Mouse (Mus musculus) liver, adult (tissue): Measurements from ENCODE around the gene Olfr160.

ENCODE experiments used
- GATA4 ChIP-seq: IDR thresholded peaks from 2 replicates; pipeline ENCODE4 v1.6.1; 2014; ENCODE audit warnings: mild to moderate bottlenecking, low read length; ENCODE audit not compliant: insufficient replicate concordance

Olfr160 gene

DNA sequence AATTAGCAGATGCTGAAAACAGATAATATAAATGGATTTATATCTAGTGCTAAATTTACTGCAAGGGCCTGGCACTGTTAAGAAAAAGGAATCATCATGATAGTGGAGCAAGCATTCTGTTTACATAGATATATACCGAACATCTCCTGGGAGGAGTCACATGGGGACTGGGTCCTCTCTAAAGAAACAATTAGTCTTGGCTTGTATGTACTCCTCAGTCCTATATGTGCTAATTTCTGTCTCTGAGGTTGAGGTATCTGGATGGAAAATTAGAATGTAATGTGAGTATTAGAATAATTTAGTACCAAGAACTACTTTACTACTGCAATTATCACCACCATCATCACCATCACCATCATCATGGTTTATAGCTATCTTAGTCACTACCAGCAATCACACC, at the start of gene Olfr160:
TSS of gene Olfr160 (minus strand) at position 101 of the 400 bp plus-strand sequence.
- no peak for TF ChIP-seq GATA4

DNA sequence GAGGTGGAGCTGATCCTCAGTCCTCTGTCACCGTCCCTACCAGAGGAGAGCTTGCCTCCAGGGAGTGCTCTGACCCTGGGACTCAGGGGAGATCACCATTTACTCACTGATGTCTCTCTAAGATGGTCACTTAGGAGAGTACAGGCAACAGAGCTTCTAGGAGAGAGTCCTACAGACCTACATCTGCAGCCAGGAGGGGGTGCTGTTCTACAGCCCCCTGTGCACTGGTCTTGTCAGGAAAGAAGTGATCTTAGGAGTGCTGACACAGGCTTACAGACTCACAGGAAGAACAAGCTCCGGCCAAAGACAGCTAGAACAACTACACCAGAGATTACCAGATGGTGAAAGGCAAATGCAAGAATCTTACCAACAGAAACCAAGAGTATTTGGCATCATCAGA, 46.5 kb upstream of the Olfr160 start:
- no peak for TF ChIP-seq GATA4

DNA sequence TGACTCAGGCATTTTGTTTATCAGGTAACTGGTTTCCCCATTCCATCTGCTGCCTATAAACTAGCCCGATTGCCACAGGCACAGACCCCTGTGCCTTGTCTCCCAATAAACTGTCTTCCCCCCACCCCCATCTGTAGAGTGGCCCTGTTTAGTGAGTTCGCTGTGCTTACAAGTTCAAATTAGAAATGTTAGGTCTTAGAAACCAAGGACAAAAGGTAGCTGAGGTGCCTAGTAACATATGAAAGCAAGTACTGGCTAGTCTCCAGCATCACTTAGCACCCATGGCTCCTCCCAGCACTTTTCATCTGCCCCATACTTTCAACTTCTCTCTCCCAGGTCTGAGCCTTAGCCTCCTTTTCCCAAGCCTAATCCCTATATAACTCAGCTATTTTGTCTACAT, 45.7 kb upstream of the Olfr160 start:
- TF ChIP-seq GATA4: no peak

DNA sequence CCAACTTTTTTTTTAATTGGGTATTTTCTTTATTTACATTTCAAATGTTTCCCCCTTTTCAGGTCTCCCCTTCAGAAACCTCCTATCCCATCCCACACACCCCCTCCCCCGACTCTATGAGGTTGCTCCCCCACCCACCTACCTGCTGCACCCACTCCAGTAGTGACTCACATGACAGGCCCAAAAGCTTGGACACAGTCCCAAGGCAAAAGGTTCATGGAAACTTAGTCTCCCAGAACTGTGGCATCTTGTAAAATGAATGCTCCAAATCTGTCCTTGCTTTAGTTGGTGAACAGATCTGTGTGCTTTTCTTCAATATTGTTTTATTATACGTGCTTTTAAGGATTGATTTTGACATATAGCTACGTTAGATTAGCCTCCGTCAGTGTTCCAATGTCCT, 36.0 kb upstream of the Olfr160 start:
- no peak for TF ChIP-seq GATA4

DNA sequence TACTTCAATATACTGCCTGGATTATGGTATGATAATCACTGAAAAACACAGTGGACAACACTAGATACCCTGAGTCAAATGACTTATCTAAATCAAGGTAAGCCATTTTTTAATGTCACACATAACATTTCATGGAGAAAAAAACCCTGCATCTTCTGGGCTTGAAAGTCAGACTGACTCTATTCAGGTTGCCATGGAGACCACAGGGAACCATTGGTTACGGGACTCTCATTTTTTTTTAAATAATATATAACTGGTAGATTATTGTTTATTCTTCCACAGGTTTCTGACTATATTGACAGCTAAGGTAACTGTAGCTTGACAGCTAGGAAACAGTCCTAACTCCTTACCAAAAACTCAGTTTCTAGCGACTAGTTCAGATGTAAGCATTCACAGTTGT, 35.4 kb upstream of the Olfr160 start:
- TF ChIP-seq GATA4: no peak

DNA sequence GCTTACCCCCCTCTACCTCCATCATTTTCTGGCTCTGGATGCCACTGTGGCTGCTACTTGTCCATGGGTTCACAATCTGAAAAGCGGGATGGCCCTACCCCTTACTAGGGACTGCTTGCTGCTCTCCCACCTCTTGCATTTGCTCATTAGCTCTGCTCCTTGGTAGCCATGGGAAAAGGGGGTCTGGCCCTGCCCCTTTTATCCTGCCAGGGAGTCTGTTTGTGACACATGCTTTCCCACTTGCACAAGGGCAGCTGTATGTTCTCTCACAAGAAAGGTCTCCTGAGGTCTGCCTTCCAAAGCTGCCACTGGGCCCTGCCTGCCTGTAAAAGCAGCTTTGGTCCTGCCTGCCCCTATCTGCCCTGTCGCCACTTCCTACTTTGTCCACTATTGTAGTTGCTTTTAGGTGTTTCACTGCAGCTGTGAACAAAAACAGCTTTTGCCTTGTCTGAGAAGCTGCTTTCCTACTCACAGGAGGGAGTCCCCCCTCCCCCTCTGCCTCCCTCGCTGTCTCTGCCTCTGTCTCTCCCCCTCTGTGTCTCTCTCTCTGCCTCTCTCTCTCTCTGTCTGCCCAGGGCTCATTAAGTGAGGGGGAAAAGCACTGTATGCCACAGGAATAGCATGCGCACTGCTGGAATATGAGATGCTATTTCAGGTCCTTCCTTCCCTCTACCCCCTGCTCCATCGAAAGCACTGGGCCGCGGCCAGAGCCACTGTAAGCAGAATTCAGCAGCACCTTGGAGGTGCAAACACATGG, 34.4 kb upstream of the Olfr160 start:
- no peak for TF ChIP-seq GATA4

DNA sequence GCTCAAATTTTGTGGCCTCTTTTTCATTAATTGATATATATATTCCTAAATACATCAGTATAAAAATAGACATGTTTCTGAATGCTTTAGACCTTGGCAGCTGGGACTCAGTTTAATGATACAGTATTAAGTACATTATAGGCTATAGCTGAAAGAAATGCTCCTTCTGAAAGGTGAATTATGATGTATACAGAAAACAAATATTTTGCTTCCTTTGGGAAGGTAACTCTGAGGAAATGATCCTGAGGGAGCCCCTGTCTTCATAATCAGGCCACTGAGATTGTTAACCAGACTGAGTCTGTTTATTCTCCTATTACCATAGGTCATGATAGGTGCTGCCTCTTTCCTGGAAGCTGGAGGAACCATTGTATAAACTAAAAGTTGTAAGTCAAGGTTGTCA, 28.8 kb upstream of the Olfr160 start, which contains the start of gene Olfr874:
TSS of gene Olfr874 (plus strand) at position 301 of the 400 bp plus-strand sequence.
- no peak for TF ChIP-seq GATA4

DNA sequence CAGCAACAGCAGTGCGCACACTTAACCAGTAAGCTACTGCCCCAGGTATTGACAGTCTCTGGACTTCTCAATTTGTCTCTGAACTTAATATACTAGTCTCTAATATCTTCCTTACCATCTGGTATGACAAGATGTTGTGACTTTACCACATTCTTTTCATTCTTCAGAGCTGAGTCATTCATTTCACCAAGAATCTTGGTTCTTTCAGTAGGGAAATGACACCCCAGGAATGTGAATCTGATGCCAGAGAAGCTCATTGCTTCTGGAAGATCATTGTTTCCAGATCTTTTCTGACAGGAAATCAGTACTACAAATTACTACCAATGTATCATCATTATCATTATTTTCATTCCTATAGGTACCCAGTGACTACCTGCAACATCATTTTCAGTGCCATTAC, 18.3 kb upstream of the Olfr160 start:
- TF ChIP-seq GATA4: no peak

DNA sequence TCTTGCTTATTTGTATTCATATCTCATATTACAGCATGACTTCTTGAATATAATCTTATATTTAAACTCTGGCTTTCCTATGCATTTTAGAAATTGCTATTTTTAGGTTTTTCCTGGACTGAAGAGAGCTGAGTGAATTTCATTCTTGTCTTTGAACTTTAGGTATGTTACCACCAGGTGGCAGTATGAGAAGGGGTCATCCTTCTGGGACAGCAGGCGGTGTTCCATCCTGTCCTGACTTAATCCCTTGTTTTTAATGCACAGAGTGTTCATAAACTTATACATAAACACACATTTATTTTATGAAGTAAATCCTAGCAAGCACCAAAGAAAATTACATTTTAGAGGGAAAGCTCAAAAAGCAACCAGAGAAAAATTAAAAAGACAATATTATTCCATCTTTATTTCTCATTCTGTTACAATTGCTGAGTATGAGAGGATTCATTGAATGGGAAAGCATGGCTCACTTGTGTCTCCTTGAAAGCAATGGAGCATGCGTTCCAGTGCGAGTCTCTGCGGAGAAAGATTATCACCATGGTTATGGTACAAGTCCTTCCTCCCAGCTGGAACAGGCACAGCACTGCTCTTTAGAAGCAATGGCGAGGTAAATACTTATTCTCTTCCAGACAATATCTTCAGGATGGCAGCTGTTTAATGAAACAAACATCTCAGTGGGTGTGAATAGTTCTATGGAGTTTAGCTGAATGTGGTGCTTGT, 25.9 kb downstream of the Olfr160 start:
- TF ChIP-seq GATA4: no peak

DNA sequence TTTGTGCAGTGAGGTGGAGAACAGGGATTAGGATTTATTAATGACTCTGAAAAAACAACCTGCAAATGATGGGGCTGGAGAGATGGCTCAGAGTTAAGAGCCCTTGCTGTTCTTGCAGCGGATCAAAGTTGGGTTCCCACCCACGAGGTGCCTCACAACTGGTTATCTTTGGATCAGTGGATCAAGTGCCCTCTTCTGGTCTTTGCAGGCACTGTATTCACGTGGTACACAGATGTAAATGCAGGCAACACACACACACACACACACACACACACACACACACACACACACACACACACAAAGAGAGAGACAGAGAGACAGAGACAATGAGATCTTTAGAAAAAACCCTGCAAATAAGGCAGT, 28.1 kb downstream of the Olfr160 start:
- no peak for TF ChIP-seq GATA4

DNA sequence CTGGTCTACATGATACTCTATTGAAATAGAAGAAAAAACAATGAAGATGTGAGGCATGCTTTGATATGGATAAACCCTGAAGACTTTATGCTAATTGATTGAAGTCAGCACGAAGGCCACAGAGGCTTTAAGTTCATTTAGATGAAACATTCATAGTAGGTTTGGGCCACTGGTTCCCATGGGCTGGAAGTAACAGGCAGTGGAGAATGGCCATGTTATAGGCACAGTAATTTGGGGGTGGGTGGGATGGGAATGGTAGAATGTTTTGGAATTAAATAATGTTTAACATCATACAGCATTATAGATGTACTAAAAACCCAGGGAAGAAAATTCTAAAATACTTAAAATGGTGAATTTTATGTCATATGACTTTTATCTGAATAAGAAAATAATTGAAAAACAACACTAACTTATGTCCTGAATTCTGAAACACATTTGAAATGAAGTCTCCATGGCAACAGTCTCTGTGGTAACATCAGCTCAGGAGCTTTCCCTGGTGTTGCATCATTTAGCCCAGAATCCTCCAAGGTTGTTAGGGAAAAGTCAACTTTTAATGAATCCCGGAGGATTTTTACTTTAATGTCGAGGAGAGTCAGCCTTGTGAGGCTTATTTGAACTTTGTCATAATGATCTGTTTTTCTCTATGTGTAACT, 28.6 kb downstream of the Olfr160 start:
- TF ChIP-seq GATA4: no peak

DNA sequence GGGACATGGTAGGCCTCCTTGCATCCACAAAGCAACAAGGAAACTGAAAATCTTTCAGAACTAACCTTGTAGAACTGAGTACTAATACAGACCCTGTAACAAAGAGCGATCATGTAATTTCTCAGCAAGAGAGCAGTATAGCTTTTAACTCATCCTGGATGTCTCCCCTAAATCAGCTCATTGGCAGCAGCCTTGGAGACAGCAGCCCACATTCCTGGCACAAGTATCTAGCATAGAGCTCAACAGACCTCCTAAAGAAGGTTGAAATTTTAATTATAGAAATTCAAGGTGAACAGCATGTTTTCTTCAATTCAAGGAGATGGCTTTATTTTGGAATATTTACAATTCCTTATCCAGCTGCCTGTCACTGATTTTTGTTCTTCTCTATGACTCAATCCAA, 34.9 kb downstream of the Olfr160 start:
- no peak for TF ChIP-seq GATA4

DNA sequence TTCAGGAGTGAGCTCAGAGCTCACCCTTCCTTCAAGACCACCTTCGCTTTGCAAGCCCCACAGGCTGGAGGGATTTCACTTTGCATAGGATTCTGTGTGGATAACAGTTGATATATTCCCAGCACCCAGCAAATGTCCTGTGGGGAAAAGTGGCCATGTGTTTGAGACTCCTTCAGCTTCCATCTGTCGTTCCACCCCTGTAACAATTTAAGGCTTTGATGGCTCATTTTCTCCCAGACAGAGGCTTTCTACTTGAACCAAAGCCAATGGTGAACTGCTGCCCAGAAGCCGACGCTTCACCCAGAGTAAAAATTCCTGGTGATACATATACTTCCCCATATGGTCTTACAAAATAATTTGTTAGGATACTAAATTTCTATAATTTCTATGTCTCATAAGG, 40.8 kb downstream of the Olfr160 start:
- no peak for TF ChIP-seq GATA4

DNA sequence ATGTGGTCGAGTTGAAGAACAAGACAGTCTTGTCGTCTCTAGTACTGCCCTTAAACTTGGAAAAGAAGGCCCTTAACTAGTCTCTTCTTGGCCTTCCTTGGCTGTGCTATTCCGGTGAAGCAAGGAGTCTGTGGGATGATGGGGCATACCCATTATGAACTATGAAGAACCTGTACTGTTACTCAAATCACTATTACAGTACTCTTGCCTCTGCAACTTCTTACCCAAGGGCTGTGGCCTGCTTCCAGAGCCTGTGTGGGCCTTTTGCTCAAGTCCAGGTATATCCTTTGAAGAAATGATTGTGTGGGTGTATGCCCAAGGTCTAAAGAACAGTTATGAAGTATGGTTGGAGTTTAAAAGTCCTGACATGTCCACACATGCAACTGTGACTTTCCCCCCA, 45.8 kb downstream of the Olfr160 start:
- no peak for TF ChIP-seq GATA4

DNA sequence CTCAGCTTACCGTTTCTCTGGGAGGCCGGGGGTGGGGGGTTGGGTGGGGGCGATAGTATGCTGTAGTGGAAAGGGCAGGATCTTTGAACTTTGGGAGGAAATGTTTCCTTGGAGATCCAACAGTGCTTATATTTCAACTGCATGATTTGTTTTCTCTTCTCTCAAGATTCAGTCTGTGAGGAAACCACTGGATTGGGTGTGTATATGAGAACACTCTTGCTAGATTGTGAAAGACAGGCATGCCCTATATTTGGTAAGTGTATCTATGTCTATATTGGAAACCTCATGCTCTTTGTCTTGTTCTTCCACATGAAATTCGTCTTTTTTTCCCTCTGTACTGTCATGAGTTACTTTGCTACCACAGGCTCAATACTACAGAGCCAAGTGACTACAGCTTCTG, 46.4 kb downstream of the Olfr160 start:
- TF ChIP-seq GATA4: no peak

DNA sequence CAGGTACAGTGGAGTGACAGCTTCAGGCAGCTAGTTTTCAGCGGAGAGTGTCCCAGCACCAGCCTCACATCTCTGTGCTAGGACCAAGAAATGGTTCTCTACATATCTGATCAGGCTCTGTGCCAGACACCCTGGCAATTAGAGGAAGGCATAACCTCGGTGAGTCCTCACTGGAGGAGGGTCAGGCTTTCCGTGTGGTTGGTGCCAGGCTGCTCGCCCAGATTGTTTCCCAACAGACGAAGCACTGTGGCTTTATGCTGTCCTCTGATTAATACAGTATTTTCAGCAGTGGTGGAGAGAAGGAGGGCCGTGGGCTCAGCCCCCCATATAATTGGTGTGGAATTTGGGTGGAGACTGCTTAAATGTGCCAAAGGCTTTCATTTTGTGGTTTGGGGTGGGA, 46.9 kb downstream of the Olfr160 start, which contains the start of gene Panx3:
TSS of gene Panx3 (minus strand) at position 121 of the 400 bp plus-strand sequence.
- no peak for TF ChIP-seq GATA4

DNA sequence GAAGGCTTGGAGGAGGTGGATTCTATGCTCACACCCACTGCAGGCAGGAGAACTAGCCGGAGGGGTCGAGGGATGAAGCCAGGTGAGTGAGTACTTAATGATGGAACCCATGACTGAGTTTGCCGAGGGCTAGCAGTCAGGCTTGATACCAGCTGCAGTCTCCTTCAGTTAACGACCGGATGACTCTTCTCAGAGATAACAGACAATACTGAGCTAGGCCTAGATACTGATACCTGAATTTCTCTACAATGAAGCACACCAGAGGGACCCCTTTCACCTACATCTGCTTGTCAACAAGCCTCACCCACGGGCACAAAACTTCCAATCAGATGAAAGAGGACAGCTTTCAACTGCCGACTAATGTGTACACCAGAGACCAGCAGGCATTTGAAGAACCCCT, 50.0 kb downstream of the Olfr160 start:
- no peak for TF ChIP-seq GATA4

DNA sequence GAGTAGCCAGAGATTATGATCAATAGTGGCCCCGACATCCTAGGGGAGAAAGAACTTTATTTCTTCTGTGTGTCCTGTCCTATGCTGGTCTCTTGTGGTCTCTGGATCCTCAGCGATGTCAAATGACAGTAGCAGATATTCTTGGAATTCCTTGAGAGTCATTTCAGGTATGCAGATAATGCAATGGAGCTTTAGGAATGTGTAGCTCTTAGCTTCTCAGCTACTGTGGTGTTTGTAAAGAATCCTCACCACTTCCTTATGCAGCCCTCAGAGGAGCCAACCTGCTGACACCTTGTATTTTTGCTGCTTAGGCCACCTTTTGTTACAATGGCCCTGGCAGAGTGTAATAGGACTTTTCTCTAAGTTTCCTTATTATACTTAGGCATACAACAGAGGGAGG, 51.4 kb downstream of the Olfr160 start:
- TF ChIP-seq GATA4: no peak
